Comparison of ENCODE assay signal across 13 mouse cellular contexts in genomic region chr7:33944940-33945339, GRCm38 (mm10).
"Had no signal": no experiment of that assay in that cellular context is flagged by ENCODE, and none has a peak within 500 bp of the region (broad histone marks: within the 10 kb centered on the region; RNA-seq: fewer than 3 reads in every experiment).

Scgb2b26 (minus strand) TSS chr7:33945040.

- DNase-seq: heart, postnatal 10 days; heart, postnatal 14 days; heart, postnatal 36 days; heart, postnatal 4 days; kidney, adult 11 months; kidney, adult 18-20 months; kidney, adult 2 months; kidney, postnatal 10 days; kidney, postnatal 14 days; kidney, postnatal 36 days; kidney, postnatal 4 days; layer of hippocampus, adult 9-11 months; layer of hippocampus, postnatal 36 days had no signal
